Mouse (Mus musculus) forelimb bud, embryonic 11.5 days (tissue): ENCODE data around the gene C1ql1.

Experiments used
- DNase-seq: peaks from one replicate; pipeline ENCODE4 v3.0.0-alpha.2; 2012; ENCODE audit warnings: low read depth, low spot score

The C1ql1 gene

GRCm38 (mm10) chr11:102958431-102958830 is 11.9 kb upstream of the C1ql1 start:
- DNase-seq = no peak

GRCm38 (mm10) chr11:102957692-102958091 is 11.2 kb upstream of the C1ql1 start:
- DNase-seq = no peak

GRCm38 (mm10) chr11:102956962-102957614 is 10.6 kb upstream of the C1ql1 start:
- no peak for DNase-seq

GRCm38 (mm10) chr11:102952922-102953321 is 6.4 kb upstream of the C1ql1 start:
- no peak for DNase-seq

- no peak for DNase-seq
These were observed 1.8 kb upstream of the C1ql1 start for GRCm38 (mm10) chr11:102948043-102948961.

- no peak for DNase-seq
These were observed 480 bp upstream of the C1ql1 start for GRCm38 (mm10) chr11:102946992-102947343.

GRCm38 (mm10) chr11:102945306-102946264 is 903 bp downstream of the C1ql1 start:
- no peak for DNase-seq

- no peak for DNase-seq
These were observed 5.3 kb downstream of the C1ql1 start for GRCm38 (mm10) chr11:102941236-102941635.

- DNase-seq = no peak
These were observed 7.3 kb downstream of the C1ql1 start for GRCm38 (mm10) chr11:102939024-102939675.

GRCm38 (mm10) chr11:102937529-102938182 is 8.8 kb downstream of the C1ql1 start:
- DNase-seq = no peak

- DNase-seq = no peak
These were observed 10.2 kb downstream of the C1ql1 start for GRCm38 (mm10) chr11:102936272-102936671.

GRCm38 (mm10) chr11:102930672-102931071 is 15.8 kb downstream of the C1ql1 start:
- DNase-seq = no peak

- DNase-seq = no peak
These were observed 21.2 kb downstream of the C1ql1 start for GRCm38 (mm10) chr11:102925351-102925717.

GRCm38 (mm10) chr11:102924557-102925350 is 21.7 kb downstream of the C1ql1 start, which contains the start of gene Kif18b:
Gene Kif18b, minus strand, starts transcription at chr11:102925124.
- DNase-seq = peak; percentile 98

- no peak for DNase-seq
These were observed 25.0 kb downstream of the C1ql1 start for GRCm38 (mm10) chr11:102921491-102921890.

GRCm38 (mm10) chr11:102918077-102918476 is 28.4 kb downstream of the C1ql1 start:
- no peak for DNase-seq

- DNase-seq = no peak
These were observed 31.1 kb downstream of the C1ql1 start for GRCm38 (mm10) chr11:102915380-102915779.

GRCm38 (mm10) chr11:102911376-102911775 is 35.1 kb downstream of the C1ql1 start:
- DNase-seq = no peak

- DNase-seq = no peak
These were observed 42.8 kb downstream of the C1ql1 start for GRCm38 (mm10) chr11:102903654-102904053.

GRCm38 (mm10) chr11:102902107-102902506 is 44.4 kb downstream of the C1ql1 start:
- DNase-seq = no peak
